Mouse (Mus musculus) common myeloid progenitor, adult 5-6 weeks (primary cell): Measurements from ENCODE around the gene Ccdc152. TPM values are rescaled to one million over a fixed set of nuclear protein-coding genes. Genes with fewer than 3 reads are reported as not detected.
"Not testable (repeated sequence)": the region's sequence is repeated elsewhere in the genome, so short reads cannot be mapped to it uniquely, and the experiment has no call there.

Experiments used
- ATAC-seq: replicated peaks from 2 replicates; pipeline ENCODE4 v1.8.0; 2016; ENCODE audit warnings: low read depth, mild to moderate bottlenecking, moderate TSS enrichment, inconsistent platforms; ENCODE audit not compliant: poor library complexity, severe bottlenecking
- total RNA-seq: library from RNA; stranded (forward); fragments of 200-1000, 187-1606 nt; gene quantifications from 2 replicates; pipeline ENCODE4 v1.2.3, GENCODE M21; 2017

The Ccdc152 gene
- total RNA-seq, 1 experiment from 2014 or later = 0.91 TPM

DNA sequence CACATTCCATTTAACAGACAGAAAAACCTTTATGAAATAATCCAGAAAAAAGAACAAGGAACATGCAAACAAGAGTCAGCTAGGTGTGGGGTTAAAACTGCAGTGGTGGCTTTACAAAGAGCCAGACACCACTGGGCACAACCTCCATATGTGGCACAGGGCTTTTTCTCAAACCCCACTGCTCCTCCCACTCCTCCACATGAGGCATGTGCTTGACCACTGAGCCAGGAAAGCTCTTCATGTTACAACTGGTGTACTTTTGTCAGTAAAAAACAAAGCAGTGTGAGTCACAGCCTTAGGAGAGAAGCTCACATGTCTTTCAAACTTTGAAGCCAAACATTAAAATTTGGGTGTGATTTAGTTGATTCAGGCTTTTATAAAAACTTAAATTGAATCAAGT, 22.1 kb downstream of the Ccdc152 start:
- no peak for ATAC-seq

DNA sequence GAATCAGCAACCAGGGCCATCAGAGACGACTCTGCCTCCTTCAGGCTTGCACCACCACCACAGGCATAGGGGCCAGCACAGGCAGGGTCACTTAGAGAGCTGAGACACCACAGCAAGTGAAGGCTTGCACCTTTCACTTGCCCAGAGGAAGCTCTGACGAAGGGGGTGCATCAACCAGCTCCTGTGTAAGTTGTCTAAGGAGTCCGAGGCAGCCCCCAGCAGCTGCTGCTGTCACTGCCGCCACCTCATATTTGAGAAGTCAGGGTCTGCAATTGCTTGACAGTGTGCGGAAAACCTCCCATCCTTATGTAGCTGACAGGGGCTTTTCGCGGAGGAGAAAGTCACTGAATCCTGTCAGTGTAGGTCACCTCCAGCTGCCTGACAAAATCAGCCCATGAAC, 24.1 kb downstream of the Ccdc152 start:
- no peak for ATAC-seq

DNA sequence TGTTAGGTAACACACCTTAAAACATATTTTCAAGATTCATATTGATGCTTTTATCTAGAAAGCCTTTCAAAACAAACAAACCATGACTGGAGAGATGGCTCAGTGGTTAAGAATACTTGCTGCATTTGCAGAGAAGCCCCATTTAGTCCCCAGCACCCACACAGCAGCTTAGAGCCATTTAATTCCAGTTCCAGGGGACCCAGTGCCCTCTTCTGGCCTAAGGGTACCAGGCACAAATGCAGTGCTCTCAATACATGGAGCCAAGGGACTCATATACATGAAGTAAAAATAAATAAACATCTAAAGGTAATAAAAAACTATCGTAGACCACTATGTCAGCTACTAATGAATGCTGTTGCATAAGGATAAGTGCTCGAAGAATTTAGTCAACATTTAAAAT, 25.9 kb downstream of the Ccdc152 start:
- 0 out of 2 replicates have a peak, but pooled peaks have one; percentile 39 for ATAC-seq

DNA sequence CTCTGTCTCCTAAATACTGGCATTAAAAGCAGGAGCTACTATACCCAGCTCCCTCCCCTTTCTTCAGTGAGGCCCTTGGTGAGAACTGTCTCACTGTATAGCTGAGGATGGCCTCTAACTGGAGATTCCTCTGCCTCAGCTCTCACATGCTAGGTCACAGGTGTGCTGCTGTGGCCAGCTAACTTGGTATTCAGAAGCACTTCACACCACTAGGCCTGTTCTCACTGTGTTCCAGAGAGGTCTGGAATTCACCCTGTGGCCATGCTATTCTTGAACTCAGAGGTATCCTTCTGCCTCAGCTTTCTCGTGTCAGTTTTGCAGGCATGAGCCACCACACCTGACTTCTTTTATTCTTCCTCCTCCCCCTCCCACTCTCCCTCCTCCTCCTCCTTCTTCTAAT, 30.1 kb downstream of the Ccdc152 start:
- no peak for ATAC-seq

DNA sequence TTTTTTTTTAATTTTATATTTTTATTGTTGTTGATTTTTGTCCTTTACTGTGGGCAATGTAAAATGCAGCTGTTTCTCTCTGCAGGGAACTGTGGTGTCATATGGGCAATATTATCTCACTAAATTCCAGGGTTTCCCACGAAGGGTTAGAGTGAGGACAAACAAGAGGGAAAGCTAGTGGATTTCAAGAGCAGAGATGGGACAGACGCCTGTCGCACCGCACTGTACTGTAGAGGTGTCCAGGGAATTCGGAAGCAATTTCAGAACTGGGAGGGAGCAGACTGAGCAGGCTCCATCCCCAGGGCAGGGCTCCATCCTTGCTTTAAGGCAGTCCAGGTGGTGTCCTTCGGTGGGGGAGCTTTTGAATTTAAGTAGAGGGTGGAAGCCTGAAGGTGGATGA, 32.1 kb downstream of the Ccdc152 start:
- peak; percentile 21; the same call in 1 of the 2 replicates for ATAC-seq

DNA sequence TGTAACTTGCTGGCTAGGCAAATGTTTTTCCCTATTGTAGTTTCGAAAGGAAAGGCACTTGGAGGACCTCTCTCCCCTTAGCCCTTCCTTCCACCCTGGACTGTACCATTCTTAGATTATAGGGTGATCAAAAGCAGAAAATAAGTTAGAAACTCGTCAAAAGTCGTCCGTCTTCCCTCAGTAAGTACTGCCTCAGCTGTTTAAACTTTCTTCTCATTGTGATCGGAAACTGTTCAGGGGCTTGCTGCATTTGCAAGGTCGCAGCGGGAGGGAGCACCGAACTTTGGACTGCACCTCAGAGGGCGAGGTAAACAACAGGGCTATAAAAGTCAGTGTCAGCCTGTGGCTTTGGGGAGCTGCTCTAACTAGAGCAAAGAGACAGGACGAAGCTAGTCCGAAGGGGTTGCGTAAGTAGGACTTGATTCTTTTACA, 32.7 kb downstream of the Ccdc152 start:
- peak; percentile 88 for ATAC-seq

DNA sequence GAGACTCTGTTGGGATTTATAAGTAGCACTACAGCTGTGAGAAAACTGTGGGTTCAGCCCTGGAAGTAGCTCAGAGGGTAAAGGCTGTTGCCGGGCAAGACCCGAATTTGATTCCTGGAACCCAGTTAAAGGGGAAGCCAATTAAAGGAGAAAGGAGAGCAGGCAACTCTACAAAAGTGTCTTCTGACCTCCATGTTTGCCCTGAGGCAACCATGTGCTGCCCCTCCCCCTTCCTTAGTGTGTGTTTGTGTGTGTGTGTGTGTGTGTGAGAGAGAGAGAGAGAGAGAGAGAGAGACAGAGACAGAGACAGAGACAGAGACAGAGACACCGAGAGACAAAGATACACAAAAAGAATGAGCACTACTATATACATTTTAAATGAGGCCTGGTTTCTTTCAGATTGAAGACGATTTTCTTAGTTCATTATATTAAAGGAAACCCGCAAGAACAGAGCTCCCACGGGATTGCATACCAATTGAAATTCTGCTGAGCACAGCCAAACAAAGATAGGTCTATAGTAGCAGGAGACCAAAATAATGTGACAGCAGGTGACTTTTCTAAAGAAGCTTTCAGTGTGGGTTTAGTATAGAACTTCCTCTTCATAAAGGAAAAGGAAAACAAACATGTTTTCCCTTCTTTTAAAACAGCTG, 33.2 kb downstream of the Ccdc152 start:
- ATAC-seq = no peak

DNA sequence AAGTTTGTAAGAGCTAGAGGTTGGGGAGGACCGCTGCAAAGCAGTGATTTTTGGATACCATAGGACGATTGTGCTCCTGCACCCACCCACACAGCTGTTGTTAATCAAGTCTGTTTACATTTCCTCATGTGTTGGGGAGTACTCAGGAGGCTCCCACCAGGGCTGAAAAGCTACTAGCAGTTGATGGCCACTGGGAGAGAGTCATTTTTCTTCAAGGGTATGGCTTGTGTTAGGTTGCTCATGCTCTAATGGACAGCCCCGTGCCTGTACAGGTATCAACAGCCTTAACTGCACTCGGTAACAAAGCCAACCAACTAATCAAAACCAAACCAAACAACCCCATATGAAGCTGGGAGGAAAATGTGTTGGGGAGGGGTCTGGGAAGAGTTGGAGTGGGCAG, 33.8 kb downstream of the Ccdc152 start:
- no peak for ATAC-seq

DNA sequence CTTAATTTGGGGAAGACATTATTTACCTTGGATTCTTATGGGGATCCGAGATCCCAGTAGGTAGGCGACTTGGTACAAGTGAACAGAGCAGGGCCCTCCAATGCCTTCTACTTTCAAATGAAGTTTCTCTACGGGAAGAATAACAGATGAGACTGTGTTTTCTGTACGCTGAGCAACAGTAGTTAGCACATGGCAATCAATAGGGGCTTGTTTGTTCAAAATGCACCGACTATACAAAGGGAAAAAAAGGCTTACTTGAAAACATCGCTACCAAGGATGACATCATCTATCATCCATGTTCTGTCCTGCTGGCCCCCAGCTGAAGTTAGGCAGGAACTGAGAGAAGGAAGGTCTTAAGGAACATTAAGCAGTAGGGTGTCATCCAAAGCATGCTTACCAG, 35.1 kb downstream of the Ccdc152 start, which contains the start of gene Selenop:
Gene Selenop, plus strand, starts transcription at position 301 of the 400 bp plus-strand sequence.
- no peak for ATAC-seq

DNA sequence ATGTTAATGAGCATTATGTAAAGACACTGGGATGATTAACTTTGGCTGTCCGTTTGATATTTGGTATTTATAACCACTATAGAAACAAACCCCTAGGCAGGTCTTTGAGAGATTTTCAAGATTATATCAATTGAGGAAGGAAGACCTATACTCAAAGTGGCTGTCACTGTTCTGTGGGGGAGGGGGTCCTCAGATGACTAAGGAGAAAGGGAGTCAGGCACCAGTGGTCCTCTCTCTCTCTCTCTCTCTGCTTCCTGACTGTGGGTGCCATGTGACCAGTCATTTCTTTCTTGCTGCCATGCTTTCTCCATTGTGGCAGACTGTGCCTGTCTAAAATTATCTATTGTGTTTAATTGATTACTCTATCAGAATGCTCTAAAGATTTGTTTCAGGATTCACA, 38.5 kb downstream of the Ccdc152 start:
- ATAC-seq = peak; percentile 65

DNA sequence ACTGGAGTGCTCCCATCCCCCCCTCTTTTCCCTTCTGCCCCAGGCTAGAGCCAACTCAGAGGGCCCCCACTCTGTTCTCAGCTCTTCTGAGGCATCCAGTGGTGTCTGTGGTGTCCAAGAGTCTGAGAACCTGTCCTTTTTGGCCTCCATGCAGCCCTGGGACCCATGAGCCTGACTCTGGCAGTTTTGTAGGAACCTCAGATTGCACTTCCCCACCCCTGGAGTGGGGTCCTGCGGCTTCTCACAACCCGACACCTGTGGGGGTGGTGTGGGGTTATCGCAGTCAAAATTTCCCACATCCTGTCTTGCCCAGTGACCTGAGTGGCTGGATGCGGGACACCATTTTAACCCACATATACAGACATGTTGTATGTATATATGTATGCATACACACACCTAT, 39.0 kb downstream of the Ccdc152 start:
- ATAC-seq = peak; percentile 42

DNA sequence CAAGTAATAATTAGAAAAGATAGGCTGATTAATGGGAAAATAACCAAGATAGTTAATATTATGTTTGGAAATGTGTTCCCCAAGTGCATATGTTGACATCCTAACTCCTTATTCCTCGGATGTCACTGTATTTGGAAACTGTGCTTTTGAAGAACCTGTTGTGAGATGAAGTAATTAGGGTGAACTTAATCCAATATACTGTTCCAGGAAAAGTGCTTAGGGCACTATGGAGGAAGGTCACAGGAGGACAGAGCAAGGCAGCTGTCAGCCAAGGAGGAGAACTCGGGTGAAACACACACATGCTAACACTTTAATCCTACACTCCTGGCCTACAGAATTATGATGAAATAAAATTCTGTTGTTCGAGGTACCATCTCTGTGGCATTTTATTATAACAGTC, 40.4 kb downstream of the Ccdc152 start:
- no peak for ATAC-seq

DNA sequence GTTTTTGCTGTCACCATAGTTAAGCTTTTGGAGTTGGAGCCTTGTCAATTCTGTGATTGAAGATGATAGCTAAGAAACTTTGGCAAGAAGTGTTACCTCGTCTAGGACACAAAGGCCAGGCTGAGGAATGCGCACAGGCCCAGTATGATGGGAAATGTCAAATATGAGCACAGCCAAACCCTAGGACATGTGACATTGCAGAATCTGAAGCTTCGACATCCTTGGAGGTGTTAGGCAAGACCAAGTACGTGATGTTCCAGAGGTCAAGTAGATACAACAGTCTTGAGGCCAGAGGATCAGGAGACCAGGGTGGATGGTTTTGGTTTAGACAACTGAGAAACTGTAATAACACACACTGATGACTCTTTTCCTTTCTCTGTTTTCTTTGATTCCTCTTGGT, 43.0 kb downstream of the Ccdc152 start:
- no peak for ATAC-seq

DNA sequence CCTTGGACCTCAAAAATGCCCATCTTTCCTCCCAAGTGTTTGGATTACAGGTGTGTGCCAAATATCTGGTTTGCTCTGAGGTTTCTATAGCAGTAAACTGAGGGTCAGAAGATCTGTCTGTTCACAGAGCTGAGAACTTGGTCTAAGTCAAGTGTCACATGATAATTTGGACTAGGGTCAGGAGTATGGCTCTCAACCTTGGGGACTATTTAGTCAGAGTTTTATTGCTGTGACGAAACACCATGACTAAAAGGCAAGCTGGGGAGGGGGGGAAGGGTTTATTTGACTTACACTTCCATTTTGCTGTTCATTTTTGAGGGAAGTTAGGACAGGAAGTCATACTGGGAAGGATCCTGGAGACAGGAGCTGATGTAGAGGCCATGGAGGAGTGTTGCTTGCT, 44.3 kb downstream of the Ccdc152 start:
- no peak for ATAC-seq

DNA sequence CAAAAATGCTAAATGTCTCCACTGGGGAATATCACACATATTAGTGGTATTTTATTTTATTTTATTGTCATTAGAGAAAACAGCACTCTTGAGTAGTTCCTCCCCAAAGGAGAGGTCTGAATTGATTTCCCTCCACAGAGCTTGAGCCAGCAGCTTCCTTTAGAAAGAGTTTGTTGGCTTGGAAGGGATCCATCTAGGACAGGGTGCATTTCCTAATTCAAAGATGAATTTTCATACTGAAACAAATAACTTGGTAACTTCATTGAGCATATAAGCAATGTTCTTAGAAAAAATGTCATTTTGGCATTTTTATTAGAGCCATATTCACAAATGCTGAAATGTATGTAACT, 51.6 kb downstream of the Ccdc152 start:
- no peak for ATAC-seq

DNA sequence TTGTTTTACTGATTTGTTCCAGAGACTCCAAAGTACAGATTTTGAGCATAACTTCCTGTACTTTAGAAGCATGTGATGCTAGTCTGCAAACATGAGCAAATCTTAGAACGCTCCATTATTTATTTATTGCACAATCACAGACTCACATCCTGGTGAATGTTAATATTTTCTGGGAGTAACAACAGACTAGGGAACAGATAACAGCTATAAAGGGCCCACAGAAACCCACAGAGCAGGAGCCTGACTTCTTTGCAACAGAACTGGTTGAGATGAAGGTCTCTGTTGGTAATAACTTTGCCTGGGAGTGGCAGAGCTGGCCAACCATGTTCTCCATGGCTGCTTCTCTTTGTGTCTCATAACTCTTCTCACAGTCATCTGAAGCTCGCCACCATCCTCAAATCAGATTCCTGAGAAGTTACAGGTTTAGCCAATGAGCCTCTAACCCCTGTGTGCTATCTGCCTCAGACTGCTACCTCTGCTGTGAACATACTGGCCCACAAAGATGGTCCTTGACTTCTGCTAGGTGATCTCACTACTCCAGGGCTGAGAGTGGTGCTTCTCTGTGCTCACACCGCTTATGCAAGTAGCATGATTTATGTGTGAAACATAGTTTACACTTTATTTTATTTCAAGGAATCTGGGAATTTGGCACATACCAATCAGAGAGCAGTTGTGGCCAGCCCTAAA, 52.2 kb downstream of the Ccdc152 start:
- ATAC-seq = no peak

DNA sequence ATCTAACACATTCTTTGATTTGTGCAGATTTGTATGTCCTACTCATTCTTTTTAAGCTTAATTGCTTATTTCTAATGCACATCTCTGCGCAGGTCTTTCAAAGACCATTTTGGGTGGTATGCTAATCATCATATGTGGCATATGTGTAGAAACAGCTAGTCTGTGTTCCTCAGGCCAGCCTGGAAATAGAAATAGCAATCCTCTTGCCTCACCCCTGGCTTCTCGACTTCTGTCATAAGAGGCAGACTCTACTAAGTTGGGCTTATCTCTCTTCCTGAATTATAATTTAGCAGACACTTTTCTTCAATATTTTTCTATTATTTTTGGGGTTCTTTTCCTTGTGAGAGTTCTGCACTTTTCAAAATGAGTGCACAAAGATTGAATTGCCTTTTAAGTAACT, 52.7 kb downstream of the Ccdc152 start:
- no peak for ATAC-seq

DNA sequence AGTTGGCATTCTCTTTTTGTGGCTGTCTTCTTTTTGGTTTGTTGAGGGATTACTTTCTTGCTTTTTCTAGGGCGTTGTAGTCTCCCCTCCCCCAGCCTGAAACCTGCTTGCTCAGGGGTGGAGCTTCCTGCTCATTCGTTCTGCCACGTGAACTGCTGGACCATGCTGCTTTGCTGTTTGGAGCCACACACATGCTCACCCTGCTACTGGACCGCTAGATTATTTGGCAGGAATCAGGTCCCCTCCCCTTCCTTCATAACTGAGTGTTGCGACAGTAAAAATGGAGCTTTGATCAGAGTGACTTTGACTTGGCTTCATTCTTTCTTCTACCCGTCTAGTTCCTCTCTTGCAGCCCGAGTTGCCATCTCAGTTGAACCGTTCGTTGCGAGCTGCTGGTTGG, 58.3 kb downstream of the Ccdc152 start:
- not testable (repeated sequence) for ATAC-seq

DNA sequence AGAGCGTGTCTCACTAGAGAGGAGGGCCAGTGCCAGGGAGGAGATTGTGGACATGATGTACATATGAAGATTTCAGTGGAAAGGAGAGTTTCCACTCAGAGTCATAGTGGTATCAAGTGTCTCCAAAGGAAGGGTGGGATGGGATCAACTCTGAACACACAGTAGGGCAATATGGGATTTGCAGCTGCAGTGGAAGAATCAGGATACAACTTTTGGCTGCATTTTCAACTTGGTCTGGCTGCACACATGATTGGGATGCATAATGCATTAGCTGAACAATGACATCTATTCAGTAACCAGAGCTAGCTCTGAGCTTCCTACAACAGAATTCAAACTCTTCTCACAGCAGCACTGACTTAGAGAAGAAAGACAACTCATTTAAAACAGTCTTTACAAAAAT, 65.4 kb downstream of the Ccdc152 start:
- ATAC-seq = no peak

DNA sequence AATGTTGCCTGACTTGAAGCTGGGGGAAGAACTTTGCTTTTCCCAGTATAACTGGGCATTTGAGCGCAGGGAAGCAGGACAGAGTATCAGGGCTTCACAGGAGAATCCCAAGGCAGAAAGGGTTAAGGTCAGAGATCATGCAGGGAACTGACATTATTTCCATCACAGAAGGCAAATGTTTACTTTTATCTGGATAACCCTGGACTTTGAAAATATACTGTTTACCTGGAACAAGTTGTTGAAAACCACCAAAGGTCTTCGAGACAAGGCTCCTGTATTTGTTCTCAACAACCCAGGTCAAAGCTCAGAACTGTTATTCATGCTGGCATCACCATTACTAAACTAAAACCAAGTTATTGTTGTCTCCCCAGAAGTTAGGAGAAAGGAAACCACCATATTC, 67.0 kb downstream of the Ccdc152 start:
- ATAC-seq = no peak

DNA sequence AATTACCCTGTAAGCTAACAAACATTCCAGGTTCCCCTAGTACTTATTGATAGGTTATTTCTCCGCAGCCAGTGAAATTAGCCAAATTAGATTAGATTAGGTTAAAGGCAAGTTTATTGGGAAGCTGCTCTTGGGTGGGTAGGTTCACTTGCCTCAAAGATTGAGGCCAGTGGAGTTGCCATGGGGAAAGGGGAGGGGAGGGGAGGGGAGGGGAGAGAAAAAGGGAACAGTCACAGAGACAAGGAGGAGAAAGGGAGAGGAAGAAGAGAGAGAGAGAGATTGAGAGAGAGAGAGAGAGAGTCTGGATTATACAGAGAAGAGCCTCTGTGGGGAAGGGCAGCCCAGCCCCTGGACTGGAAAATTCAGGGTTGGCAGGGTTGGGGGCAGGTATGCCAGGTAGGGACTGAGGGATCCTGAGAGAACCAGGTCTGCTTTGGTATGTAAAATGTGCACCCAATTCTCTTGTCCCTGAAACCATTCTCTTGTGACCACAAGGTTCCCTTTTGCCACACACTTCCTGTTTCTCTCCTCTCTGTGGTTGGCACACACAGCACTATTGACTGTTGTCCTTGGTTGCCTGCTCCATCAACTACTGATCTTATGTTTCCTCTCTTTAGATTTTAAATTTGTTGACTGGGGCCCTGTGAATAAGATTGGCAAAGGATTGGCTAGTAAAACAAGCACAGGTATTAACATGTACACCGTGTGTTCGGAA, 69.3 kb downstream of the Ccdc152 start:
- ATAC-seq = peak; percentile 98
